Mouse (Mus musculus): ENCODE measurements around the gene Aldh3a2. TPM values are rescaled to one million over a fixed set of nuclear protein-coding genes. Genes with fewer than 3 reads are reported as not detected.

Gene Aldh3a2
- total and polyA plus RNA-seq, 2 experiments from 2014 or later, result 33.9 to 49.3 TPM

DNA sequence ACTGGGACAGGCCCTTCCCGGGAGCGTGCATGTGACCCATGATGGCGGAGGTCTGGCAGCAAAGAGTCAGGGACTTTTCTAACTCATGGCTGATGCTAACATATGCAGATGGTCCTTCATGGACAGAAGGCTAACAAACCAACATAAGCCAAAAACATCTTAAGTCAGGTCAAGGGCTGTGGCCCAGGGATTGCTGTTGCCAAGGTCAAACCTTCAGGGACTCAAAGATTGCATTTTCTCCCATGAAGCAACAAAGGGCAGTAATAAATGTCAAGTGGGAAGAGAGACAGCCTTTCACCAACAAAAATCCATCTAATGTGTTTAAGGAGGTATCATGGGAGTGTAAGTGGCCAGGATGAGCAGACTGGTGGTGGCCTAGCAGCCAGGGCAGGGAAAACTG is 61.1 kb downstream of the Aldh3a2 start:
- DNase-seq (ENCODE audit: low spot score) (no peak), ATAC-seq (ENCODE audit: low FRiP score) (no peak)
- H3K4me1 ChIP-seq (ENCODE audit: insufficient read depth, low read length), result 0 out of 2 replicates have a peak, but pooled peaks cover 6% of the 10 kb centered on the region
- H3K4me3 ChIP-seq (ENCODE audit: low read depth, low read length), result no peak overlapping the region
- no peaks in the 10 kb centered on the region for H3K36me3 ChIP-seq (ENCODE audit: insufficient read depth, low read length)
- no peaks in the 10 kb centered on the region for H3K27me3 ChIP-seq (ENCODE audit: insufficient read depth, low read length)
- H3K9me3 ChIP-seq (ENCODE audit: low read length), result no peaks in the 10 kb centered on the region
- TF ChIP-seq CTCF (IDR thresholded peaks at IDR 0.05), result no peak
- no peak overlapping the region for H3K4me2 ChIP-seq (ENCODE audit: low read depth, low read length, poor library complexity, severe bottlenecking)
- no peak overlapping the region for H3K27ac ChIP-seq (ENCODE audit: low read depth, low read length)
- H3K9ac ChIP-seq (replicated peaks; ENCODE audit: low read length, poor library complexity, severe bottlenecking), result no peak overlapping the region
- 95% methylated on average over 3 of the region's 3 CpGs for WGBS

DNA sequence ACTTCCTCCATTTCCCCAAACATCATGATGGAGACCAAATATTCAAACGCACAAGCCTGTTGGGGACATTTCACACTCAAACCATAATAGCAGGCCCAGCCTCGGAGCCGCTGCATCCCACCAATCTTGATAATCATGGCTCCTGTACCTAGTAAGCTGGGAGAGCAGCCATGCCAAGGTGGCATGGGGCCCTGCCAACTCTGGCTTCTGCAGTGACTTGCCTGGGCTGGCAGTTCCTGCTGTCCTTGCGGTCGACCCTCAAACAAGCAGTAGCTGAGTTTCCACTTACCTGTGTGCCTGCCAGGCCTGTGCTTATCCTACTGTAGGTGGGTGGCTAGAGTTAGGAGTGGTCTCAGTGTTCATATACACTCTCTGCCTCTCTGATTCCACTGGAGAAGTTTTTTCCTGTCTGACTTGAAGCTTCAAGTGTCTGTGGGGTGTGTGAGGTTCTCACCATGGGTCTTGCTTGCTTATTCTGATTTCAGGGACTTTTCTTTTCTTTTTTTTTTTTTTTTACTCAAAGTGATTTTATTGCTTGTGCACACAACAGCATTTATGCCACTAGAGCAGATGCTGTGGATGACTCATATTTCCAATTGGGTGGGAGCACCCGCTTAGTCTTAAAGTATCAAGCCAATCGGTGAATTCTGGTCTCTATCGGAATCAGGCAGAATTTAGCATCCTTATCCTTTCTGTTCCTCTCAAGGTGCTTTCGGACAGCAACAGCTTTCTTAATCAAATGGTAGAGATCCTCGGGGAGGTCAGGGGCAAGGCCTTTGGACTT is 61.9 kb downstream of the Aldh3a2 start:
- H3K4me2 ChIP-seq (ENCODE audit: low read depth, low read length, poor library complexity, severe bottlenecking), result no peak overlapping the region
- WGBS, result 90% methylated on average over 9 of the region's 10 CpGs
- ATAC-seq (ENCODE audit: low FRiP score), result no peak
- no peak overlapping the region for H3K4me3 ChIP-seq (ENCODE audit: low read depth, low read length)
- no peaks in the 10 kb centered on the region for H3K27me3 ChIP-seq (ENCODE audit: insufficient read depth, low read length)
- H3K4me1 ChIP-seq (ENCODE audit: insufficient read depth, low read length), result 0 out of 2 replicates have a peak, but pooled peaks cover 6% of the 10 kb centered on the region
- no peak for TF ChIP-seq CTCF (IDR thresholded peaks at IDR 0.05)
- no peaks in the 10 kb centered on the region for H3K9me3 ChIP-seq (ENCODE audit: low read length)
- H3K9ac ChIP-seq (replicated peaks; ENCODE audit: low read length, poor library complexity, severe bottlenecking), result no peak overlapping the region
- no peak for DNase-seq (ENCODE audit: low spot score)
- no peaks in the 10 kb centered on the region for H3K36me3 ChIP-seq (ENCODE audit: insufficient read depth, low read length)
- no peak overlapping the region for H3K27ac ChIP-seq (ENCODE audit: low read depth, low read length)

DNA sequence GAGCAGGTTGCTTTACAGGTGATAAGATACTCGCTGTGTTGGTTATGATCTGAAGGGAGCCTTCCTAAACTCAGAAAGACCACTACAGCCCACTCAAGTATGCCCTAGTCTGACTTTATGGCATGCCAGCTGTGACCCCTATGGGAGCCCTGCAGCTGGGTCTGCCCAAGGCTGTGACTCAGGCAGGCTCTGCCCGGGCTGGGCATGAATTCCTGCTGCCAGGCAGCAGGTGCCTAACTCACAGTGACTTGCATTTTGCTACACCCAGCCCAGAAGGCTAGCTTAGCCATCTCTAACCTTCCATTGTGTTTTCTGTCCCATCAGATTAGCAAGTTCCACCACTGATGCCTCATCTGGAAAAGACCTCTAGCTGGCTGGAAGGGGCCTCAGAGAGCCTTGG is 64.5 kb downstream of the Aldh3a2 start:
- DNase-seq (ENCODE audit: low spot score) (no peak), ATAC-seq (ENCODE audit: low FRiP score) (no peak)
- no peak overlapping the region for H3K9ac ChIP-seq (replicated peaks; ENCODE audit: low read length, poor library complexity, severe bottlenecking)
- H3K4me3 ChIP-seq (ENCODE audit: low read depth, low read length), result no peak overlapping the region
- H3K9me3 ChIP-seq (ENCODE audit: low read length), result no peaks in the 10 kb centered on the region
- H3K4me2 ChIP-seq (ENCODE audit: low read depth, low read length, poor library complexity, severe bottlenecking), result no peak overlapping the region
- 0 out of 2 replicates have a peak, but pooled peaks cover 6% of the 10 kb centered on the region for H3K4me1 ChIP-seq (ENCODE audit: insufficient read depth, low read length)
- no peaks in the 10 kb centered on the region for H3K36me3 ChIP-seq (ENCODE audit: insufficient read depth, low read length)
- no peak overlapping the region for H3K27ac ChIP-seq (ENCODE audit: low read depth, low read length)
- TF ChIP-seq CTCF (IDR thresholded peaks at IDR 0.05), result no peak
- H3K27me3 ChIP-seq (ENCODE audit: insufficient read depth, low read length), result no peaks in the 10 kb centered on the region
- 69% methylated on average over 2 of the region's 2 CpGs for WGBS

DNA sequence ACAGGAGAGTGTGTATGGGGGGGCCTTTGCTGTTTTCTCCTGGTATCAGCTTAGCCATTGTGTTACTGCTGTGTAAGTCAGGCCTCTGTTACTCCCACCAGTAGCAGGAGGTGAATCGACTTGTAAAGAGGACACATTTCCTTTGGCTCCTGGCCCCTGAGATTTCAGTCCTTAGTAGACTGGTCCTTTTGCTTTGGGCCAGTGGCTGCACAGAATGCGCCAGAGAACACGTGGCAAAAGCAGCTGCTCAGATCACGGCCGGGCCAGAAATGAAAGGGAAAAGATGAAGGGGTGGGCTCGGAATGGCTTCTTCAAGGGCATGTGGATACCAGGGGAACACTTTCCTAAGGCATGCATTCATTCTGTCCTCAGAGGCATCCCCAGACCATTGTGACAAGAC is 65.1 kb downstream of the Aldh3a2 start:
- Histone ChIP-seq H3K4me2 (ENCODE audit: low read depth, low read length, poor library complexity, severe bottlenecking) (no peak overlapping the region), H3K36me3 (ENCODE audit: insufficient read depth, low read length) (no peaks in the 10 kb centered on the region), H3K27ac (ENCODE audit: low read depth, low read length) (no peak overlapping the region), H3K4me1 (ENCODE audit: insufficient read depth, low read length) (0 out of 2 replicates have a peak, but pooled peaks cover 3% of the 10 kb centered on the region), H3K27me3 (ENCODE audit: insufficient read depth, low read length) (no peaks in the 10 kb centered on the region), H3K9ac (replicated peaks; ENCODE audit: low read length, poor library complexity, severe bottlenecking) (no peak overlapping the region), H3K9me3 (ENCODE audit: low read length) (no peaks in the 10 kb centered on the region), H3K4me3 (ENCODE audit: low read depth, low read length) (no peak overlapping the region)
- no peak for TF ChIP-seq CTCF (IDR thresholded peaks at IDR 0.05)
- 54% methylated on average over 6 of the region's 6 CpGs for WGBS
- DNase-seq (ENCODE audit: low spot score) (no peak), ATAC-seq (ENCODE audit: low FRiP score) (no peak)

DNA sequence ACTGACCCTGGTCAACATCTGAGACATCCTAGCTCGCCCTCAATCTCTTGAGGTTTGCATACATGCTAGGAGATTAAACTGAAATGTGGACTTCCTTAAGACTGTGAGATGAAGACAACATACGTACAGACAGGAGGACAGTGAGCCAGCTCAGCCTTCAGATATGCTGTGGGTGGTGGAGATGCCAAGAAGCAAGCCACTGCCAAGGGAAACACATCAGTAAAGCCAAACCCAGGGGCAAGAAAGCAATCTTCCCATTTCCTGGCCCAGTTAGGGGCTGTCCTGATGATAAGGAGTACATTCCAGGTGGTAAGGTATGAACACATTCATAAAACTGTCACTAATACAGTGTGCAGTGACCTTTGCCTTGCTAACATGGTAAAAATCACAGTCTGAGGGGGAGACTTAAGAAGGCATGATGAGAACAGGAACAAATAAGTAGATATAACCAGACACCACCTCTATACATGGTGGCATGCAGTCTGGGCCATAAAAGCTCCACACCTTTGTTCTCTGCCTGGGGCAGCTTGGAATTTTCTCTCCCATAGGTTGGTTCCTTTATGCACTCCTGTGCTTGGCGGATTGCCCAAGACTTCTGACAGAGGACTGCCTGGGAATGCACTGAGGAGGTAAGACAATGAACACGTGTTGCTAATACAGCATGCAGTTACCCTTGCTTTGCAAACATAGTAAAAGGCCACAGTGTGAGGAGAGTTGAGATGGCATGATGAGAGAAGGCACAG is 67.5 kb downstream of the Aldh3a2 start:
- no peaks in the 10 kb centered on the region for H3K4me1 ChIP-seq (ENCODE audit: insufficient read depth, low read length)
- no peak for TF ChIP-seq CTCF (IDR thresholded peaks at IDR 0.05)
- no peak overlapping the region for H3K4me3 ChIP-seq (ENCODE audit: low read depth, low read length)
- H3K9ac ChIP-seq (replicated peaks; ENCODE audit: low read length, poor library complexity, severe bottlenecking), result no peak overlapping the region
- H3K9me3 ChIP-seq (ENCODE audit: low read length), result no peaks in the 10 kb centered on the region
- no peak for DNase-seq (ENCODE audit: low spot score)
- H3K4me2 ChIP-seq (ENCODE audit: low read depth, low read length, poor library complexity, severe bottlenecking), result no peak overlapping the region
- no peaks in the 10 kb centered on the region for H3K27me3 ChIP-seq (ENCODE audit: insufficient read depth, low read length)
- ATAC-seq (ENCODE audit: low FRiP score), result no peak
- 69% methylated on average over 4 of the region's 4 CpGs for WGBS
- no peaks in the 10 kb centered on the region for H3K36me3 ChIP-seq (ENCODE audit: insufficient read depth, low read length)
- H3K27ac ChIP-seq (ENCODE audit: low read depth, low read length), result no peak overlapping the region

DNA sequence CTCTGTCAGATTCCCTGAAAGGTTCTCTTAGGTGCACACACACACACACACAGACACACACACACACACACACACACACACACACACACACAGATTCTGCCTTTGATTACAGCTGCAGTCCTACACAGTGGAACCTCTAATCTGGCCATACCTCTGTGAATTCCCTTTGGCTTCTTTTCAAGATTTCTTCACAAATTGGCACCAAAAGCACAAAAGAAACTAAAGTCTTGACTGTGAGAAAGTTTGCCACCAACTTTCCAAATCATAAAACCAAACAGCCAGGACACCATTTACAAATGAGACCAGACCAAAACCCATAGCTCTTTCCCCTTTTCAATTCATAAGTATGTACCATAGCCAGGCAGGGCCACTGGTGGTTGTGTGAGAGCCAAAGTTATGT is 69.3 kb downstream of the Aldh3a2 start:
- no peak for TF ChIP-seq CTCF (IDR thresholded peaks at IDR 0.05)
- H3K4me1 ChIP-seq (ENCODE audit: insufficient read depth, low read length), result no peaks in the 10 kb centered on the region

More for the DNA sequence above, 69.3 kb downstream of the Aldh3a2 start:
- Histone ChIP-seq H3K4me2 (ENCODE audit: low read depth, low read length, poor library complexity, severe bottlenecking) (no peak overlapping the region), H3K27ac (ENCODE audit: low read depth, low read length) (no peak overlapping the region), H3K36me3 (ENCODE audit: insufficient read depth, low read length) (no peaks in the 10 kb centered on the region), H3K9me3 (ENCODE audit: low read length) (no peaks in the 10 kb centered on the region), H3K27me3 (ENCODE audit: insufficient read depth, low read length) (no peaks in the 10 kb centered on the region), H3K9ac (replicated peaks; ENCODE audit: low read length, poor library complexity, severe bottlenecking) (no peak overlapping the region), H3K4me3 (ENCODE audit: low read depth, low read length) (no peak overlapping the region)
- DNase-seq (ENCODE audit: low spot score) (no peak), ATAC-seq (ENCODE audit: low FRiP score) (no peak)

Measured in midbrain, postnatal 0 days (tissue).